Mouse (Mus musculus): ENCODE measurements at regions not wholly inside any gene's neighbourhood (a gene's known extent, or its start where the extent isn't known, plus 50 kb on each side); places are given as distances from the start of the nearest gene placed in this dataset.

- no peak for DNase-seq (ENCODE audit: low spot score in 2 of 2)
Observed at GRCm38 (mm10) chr6:24269633-24270032, 101.7 kb upstream of the Slc13a1 start.

- DNase-seq (ENCODE audit: low spot score in 2 of 2) = no peak
Observed at GRCm38 (mm10) chr6:24263796-24264195, 95.9 kb upstream of the Slc13a1 start.

GRCm38 (mm10) chr6:24262578-24262977 is 94.7 kb upstream of the Slc13a1 start:
- DNase-seq (ENCODE audit: low spot score in 2 of 2) = no peak

GRCm38 (mm10) chr6:24245591-24245990 is 77.7 kb upstream of the Slc13a1 start:
- DNase-seq (ENCODE audit: low spot score in 2 of 2) = no peak

- no peak for DNase-seq (ENCODE audit: low spot score in 2 of 2)
Observed at GRCm38 (mm10) chr6:24238541-24238940, 70.6 kb upstream of the Slc13a1 start.

GRCm38 (mm10) chr6:24238054-24238453 is 70.2 kb upstream of the Slc13a1 start:
- no peak for DNase-seq (ENCODE audit: low spot score in 2 of 2)

GRCm38 (mm10) chr6:24233626-24234025 is 65.7 kb upstream of the Slc13a1 start:
- DNase-seq (ENCODE audit: low spot score in 2 of 2) = no peak

- DNase-seq (ENCODE audit: low spot score in 2 of 2) = no peak
Observed at GRCm38 (mm10) chr6:24220589-24220988, 52.7 kb upstream of the Slc13a1 start.

- DNase-seq (ENCODE audit: low spot score in 2 of 2) = no peak
Observed at GRCm38 (mm10) chr6:24219882-24220522, 52.1 kb upstream of the Slc13a1 start.

Measured in natural killer cell, adult 2 months (primary cell).